Mouse (Mus musculus) adrenal gland (tissue): ENCODE measurements around the gene Iqcn.

Source experiments
- intact Hi-C: fragments of 180-260 bp; cut with DNase I; formaldehyde crosslinking; loops from one replicate; pipeline ENCODE4 v1.15.1; 2025

The Iqcn gene

DNA sequence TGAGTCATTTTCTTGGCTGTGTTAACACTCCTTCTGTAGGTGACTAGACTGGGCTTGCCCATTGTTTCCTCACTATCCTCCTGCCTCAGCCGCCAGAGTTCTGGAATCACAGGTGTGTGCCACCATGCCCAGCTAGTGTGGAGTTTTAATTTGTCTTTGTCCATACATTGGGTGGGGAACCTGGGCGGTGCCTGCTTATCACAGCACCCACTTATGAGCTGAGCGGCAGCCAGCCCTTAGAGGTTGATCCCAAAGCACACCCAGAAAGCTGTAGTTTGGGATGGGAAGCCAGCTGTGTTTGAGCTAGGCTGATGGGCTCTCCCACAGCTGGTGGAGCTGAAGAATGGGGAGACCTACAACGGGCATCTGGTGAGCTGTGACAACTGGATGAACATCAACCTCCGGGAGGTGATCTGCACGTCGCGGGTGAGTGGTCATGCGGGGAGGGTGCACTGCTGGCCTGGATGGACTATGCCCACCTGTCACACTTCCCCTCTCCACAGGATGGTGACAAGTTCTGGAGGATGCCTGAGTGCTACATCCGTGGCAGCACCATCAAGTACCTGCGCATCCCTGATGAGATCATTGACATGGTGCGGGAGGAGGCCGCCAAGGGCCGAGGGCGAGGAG, 25.7 kb upstream of the Iqcn start:
- intact Hi-C loops, result no loop called here

DNA sequence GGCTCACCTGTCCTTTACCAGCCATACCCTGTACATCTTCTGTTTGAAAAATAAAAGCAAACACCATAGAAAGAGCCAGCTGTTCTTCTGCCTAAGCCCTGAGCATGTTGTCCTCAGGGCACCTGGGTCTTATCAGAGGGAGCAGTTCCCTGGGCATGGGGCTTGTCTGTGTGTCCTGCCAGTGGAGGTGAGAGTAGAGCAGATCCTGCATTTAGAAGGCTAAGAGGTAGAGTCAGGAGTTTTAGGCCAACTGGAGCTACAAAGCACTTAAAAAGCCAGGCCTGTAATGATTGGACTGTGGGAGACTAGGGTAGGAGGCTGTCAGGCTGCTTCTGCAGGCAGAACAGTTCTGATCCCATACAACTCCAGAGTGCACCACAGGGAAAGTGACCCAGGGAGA, 24.6 kb upstream of the Iqcn start:
- intact Hi-C loops, result no loop called here

DNA sequence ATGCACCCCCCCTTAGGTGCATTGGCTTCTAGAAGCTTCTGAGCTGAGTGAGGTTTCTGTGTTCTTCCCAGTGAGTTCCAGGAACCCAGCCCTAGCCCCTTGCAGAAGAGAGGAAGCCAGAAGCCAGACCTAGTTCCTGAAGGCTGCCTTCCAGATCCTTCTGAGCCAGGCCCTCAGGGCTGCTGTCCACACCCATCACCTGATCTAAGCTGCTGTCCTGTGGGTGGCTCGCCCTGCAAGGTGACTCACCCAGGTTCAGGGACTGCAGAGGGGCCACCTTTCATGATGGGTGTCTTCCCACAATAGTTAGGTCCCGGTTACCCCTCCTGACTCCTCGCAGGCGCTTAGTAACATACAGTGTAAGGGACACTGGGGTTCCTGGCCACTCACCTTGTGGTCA, 23.9 kb upstream of the Iqcn start:
- intact Hi-C loops, result no loop called here

DNA sequence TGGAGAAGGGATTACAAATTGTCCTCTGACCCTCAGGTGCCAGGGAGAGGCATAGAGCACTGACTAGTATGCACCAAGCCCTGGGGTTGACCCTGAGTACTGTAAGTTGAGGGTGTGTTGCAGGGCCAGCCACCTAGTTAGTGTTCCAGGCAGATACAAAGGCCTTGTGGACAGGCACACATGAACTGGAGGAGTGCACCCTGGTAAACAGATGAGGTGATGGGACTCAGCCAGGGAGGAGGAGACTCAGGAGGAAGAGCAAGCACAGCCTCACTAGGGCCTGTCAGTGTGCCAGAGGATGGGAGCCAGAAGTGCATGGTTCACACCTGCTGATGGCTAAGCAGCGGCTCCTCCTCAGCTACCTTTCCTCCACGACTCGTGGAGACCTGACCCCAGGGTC, 23.2 kb upstream of the Iqcn start:
- intact Hi-C loops, result no loop called here

DNA sequence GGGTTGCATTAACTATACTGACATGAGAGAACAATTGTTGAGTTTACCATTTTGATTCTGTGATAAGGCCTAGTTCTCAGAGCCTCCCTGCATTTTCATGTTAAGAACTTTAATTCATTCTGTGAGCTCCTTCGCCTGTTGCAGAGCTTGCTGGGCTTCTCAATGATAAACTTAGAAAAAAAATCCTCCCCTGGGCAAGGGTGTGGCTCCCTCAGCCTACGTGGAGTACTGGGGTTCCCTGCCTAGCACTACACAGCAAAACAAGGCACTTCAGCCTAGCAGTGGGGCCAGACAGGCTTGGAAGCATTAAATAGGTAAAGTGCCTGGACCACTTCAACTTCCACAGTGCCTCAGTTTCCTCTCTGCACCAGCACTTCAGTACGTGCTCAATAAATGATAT, 21.8 kb upstream of the Iqcn start:
- intact Hi-C loops, result no loop called here

DNA sequence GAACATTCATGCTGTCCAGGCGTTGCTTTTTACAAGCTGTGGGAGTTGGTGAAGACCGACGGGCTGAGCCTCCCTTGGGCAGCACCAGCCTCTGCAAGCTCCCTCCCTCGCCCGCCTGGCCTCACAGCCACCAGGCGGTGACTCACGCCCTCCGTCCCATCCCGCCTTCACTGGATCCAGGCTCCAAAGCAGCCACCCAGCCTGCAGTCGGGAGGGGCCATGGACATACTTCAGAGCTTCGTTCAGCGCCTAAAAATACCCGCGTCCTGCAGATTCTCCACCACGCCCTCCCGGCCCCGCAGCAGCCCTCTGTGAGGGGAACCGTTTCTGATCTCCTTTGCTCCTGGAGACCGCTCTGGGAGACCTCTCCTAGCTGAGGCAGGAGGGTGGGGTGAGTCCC, 21.1 kb upstream of the Iqcn start:
- intact Hi-C loops, result no loop called here

DNA sequence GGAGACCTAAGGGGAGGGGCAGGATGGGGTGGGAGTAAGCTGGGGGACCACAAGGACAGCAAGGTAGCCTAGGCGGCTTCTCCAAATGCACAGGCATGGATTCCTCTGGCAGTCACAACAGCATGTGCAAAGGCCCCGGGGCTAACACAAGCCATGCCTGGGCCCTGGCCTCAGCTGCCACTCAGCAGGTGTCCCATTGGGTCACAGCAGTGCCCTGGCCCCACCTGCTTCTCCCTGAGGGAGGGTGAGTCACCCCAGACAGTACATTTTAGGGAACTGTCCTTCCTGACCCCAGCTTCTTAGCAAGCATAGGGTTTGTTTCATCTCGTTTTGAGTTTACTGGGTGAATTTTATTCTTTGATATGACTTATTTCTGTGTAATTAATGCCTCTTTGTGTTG, 20.6 kb upstream of the Iqcn start:
- intact Hi-C loops, result no loop called here

DNA sequence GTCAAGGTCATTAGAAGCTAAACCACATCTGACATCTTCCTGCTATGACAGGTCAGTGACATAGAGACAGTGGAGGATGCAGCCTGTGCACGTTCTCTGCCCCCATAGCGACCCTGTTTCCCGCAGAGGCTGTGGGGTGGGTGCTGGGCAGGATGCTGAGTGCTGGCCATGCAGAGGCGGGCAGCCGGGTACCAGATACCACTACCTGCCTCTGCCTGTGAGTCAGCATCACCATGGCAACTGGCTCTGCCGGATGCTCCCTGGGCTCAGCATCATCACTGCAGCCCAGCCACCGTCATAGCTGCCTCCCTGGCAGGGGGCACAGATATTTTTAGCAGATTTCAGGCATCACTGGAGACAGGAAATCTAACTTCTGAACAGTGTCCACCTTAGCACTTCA, 19.0 kb upstream of the Iqcn start:
- intact Hi-C loops, result no loop called here

DNA sequence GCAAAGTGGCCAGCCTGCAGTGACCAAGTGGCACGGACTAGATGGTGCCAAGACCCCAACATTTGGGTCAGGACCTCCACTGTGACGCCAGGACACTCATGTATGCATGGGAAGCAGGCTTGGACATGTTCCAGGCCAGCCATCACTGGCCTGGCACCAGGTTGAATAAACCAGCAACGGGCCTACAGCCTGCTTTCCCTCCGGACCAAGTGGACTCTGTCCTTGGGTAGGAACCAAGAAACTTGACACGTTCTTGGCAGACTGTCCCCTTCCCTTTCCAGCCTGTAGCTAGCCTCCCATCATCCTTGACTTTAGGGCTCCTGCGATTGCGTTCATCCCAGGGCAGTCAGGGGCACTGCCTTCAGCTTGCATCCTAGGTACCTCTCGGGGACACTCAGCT, 15.7 kb upstream of the Iqcn start:
- intact Hi-C loops, result no loop called here

DNA sequence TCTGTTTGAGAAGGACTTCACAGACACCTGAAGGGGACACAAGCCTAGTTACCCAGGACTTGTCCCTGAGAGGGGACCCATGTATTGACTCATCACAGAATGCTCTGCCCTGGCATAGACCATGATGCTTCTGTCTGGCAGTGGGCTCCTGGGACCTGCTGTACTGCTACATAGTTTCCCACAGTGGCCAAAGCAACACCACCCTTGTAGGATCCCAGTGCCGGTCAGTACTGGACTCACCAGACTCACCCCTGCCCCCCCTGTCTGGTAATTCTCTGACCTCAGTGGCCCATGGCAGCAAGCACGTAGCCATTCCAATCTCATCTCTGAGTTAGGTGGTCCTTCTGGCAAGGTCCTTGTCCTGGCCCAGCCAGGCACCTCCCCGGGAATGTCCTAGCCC, 15.1 kb upstream of the Iqcn start:
- intact Hi-C loops, result no loop called here

DNA sequence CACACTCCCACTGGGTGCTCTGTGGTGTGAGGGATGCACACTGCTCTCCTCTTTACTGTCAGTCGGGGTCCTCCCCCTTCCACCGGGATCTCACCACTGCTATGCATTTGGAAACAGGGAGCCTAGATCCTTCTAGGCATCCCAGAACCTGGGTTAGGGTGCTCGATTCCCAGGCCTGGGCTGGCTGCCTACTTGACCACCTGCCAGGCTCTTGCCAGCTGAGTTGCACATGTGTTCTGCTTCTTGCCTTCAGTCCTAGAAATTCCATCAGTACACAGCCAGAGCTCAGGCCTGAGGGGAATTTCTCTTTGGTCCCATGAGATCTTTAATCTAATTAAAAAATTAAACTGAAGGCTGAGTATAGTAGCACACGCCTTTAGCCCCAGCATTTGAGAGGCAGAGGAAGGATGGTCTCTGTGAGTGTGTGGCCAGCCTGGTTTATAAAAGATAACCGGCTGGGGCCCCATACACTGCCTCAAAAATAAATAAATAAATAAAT, 13.3 kb upstream of the Iqcn start:
- intact Hi-C loops, result no loop called here

DNA sequence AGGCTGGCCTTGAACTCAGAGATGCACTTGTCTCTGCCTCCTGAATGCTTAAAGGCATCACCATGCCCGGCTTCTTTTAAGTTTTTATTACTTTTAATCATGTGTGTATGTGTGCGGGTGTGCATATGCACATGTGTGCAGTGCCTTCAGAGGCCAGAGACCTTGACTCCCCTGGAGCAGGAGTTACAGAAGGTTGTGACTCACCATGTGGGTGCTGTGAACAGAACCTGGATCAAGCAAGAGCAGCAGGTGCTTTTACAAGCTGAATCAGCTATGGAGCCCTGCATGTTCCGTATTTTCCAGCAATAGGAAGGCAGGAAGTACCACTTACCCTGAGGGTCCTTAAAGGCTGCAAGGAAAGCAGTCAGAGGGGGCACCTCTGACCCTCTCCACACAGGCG, 12.0 kb upstream of the Iqcn start:
- intact Hi-C loops, result no loop called here

DNA sequence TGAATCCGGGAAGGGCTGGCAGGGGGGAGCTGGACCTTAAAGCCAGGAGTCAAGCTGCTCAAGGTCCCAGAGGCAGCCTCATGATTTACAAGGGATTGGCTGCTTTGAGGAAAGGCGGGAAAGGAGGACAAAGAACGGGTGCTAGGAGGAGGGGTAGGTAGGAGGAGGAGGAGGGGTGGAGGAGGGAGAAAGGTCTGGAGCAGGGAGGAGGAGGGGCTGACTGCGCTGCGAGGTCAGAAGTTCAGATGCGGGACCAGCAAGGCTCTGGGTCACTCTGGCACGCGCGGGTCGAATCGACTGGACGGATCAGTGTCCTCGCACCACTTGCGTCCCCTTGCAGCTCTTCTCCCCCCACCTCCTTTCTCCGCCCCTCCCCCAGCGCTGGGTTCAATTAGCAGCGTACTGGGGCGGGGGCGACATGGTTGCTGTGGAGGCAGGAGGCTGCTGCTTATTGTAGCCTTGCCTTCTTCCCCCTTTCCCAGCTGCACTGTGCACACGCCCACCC, 11.5 kb upstream of the Iqcn start:
- intact Hi-C loops, result no loop called here

DNA sequence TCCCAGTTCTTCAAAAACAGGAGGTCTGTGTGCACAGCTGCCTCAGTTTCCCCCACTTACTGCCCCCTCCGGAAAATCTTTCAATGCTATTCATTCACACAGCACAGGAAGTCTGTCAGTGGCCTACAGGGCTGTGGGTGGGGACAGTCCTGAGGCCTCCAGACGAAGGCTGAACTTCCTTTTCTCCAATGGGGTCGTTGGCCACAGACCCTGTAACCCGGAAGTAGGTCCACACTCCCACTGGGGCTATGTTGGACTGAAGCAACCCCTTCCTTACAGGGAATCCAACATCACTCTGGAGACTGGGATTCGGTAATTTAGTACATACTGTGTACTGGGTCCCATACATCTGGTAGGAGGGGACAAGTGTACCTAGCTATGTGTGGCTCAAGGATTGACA, 9.6 kb upstream of the Iqcn start:
- intact Hi-C loops, result no loop called here

DNA sequence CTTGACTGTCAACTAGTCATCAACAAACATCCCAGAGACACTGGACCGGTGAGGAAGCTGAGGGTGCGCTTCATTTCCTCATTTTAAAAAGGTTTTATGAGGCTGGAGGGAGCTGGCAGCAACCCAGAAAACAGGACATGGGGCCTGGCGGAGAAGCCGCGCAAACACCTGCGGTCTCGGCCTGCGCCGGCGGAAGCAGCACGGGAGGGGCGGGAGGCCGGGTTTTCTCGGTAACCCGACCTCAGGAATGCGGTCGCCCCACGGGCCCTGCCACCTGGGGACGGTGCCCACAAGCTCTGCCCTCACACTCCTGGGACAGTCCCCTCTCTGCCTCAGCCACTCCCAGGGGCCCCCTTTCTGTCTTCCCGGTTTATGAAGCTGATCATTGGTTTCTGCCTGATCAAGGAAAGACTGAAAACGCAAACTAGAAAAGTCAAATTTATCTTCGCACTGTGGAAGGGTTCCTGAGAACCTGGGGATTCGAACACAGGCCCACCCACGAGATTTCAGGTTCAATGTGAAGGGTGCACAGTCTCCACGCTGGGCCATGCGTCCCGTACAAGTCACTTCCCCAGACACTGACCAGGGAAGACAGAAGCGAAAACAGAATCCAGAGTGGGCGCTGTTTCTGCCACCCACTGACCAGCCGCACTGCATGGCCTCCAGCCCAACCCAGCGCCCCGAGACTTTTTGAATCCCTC, 7.8 kb upstream of the Iqcn start:
- intact Hi-C loops, result no loop called here

DNA sequence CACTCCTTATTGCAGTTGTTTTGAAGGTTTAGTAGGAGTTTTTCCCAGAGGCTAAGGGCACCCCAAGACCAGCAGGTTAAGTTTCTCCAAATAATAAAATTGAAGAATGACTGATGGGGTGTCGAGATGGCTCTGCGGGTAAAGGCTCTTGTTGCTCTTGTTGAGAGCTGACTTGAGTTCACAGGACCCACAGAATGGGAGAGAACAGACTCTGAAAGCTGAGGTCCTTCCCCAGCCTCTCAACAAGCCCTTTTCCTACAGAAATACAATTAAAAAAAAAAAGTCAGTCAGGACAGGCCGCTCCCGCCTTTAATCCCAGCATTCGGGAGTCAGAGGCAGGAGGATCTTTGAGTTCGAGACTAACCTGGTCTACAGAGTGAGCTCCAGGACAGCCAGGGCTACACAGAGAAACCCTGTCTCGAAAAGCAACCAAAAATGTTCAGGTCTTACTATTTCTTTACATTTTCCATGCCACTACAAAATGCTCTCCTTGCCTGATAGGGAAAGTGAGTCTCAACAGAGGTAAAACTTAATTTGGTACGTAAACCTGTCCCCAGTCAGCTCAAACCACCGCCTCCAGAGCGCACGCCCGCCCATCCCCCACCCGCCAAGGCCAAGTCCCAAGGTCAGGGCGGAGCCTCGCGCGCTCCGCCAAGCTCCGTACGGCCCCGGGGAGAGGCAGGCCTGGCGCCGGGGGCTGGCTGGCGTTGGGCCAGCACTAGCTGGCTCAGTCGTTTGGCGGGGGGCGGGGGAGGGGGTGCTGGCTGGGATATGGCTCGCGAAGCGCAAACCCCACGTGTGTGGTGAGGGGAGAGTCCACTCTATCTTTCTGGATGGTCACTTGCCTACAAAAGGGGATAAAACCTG, 7.0 kb upstream of the Iqcn start:
- intact Hi-C loops, result no loop called here

DNA sequence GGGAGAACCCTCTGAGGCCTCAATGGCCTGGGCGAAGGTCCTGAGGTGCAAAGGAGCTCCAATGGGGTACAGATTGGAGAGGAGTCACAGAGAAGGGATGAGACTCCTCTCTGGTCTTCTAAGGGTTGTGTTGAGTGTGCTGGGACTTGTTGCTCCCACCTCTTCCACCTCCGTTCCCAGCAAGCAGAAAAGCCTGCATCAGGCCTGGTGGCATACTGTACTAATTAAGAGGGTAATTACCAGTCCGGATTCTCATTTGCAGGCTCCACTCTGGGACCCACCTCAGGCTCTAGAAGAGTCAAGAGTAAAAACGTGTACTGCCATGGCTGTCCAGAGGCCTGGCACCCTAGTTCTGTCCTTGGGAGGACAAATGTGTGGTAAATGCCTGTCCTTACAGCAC, 6.3 kb upstream of the Iqcn start:
- intact Hi-C loops, result no loop called here

DNA sequence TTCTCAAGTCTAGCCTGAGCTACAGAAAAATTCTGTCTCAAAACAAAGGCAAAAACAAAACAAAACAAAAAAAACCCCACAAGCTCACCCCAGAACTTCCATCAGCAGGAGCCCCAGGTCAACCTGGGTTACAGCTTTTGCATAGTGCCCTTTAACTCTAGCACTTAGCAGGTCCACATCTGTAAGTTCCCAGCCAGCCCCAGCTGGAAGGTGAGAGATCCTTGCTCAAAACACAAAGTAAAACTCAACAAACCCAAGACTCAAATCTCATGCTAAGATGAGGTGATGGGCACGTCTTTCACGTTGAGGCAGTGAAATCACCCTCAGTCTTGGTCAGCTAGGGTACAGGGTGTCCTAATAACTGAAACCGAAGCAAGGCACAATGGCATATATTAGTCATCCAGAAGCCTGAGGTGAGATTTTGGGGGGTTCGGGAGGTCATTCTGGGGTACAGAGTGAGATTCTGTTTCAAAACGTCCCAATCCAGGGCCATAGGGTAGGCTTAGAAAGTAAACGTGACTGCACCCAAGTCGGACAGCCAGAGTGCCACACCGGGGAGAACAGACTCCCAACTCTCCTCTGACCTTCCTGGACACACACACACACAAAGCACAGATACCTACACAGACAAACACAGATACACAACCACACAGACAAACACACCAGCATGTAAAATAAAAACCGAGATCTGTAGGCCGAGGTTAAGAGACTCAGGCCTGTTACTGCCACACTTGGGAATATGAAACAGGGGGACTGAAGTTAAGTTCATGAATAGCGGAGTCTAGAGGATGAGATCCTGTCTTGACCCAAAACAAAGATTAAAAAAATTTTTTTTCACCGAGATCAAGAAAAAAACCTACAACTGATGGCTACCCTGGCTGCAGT, 5.6 kb upstream of the Iqcn start:
- intact Hi-C loops, result no loop called here

DNA sequence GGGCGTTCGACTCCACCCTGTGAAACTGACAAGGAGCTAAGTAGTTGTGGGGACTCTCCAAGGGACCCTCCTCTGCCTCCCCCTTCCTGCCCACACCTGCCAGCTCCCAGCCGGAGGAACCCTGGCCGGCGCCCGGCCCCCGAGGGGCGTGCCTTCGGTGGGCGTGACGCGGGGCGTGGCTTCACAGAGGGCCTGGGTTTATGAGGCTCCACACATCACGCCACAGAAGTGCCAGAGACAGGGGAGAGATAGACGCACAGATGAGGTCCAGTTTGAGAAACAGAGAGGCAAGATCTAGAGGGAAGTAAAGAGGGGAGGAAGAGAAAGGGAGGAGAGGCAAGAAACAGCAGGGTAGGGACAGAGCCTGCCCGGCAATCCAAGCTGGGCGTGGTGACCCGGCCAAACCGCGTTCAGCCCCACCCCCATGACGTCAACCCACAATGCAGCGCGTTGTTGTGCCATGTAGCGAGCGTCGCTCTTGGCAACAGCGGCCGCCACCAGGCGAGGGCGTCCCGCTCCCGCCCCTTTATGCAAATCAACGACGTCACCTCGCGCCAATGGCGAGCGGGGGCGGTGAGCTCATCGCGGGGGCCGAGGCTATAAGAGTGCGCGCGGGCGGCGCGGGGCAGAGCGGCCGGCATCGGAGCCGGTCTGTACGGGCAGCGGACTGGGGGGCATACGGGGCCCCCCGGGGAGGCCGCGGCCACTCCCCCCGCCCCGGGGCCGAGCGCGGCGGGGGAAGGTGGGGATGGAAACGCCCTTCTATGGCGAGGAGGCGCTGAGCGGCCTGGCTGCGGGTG, 4.7 kb upstream of the Iqcn start, which contains the start of gene Jund:
Gene Jund, plus strand, starts transcription at position 640 of the 800 bp plus-strand sequence.
- intact Hi-C loops, result no loop called here
